Mouse (Mus musculus): Measurements from ENCODE around the gene Lysmd1. TPM values are rescaled to one million over a fixed set of nuclear protein-coding genes. Genes with fewer than 3 reads are reported as not detected.

The Lysmd1 gene
- 5.5 and 9.7 TPM in 2 replicates for polyA plus RNA-seq (2012; rRNA removed; ENCODE audit: low replicate concordance)

GRCm38 (mm10) chr3:95133680-95134101 lies at the start of gene Lysmd1, which contains the start of gene Scnm1:
Gene Lysmd1, plus strand, starts transcription at chr3:95134088.
Gene Scnm1, minus strand, starts transcription at chr3:95134011.

GRCm38 (mm10) chr3:95106338-95107117 lies 27.4 kb upstream of the Lysmd1 start, which contains the start of gene Pip5k1a:
Gene Pip5k1a, minus strand, starts transcription at chr3:95106930.

GRCm38 (mm10) chr3:95110911-95111726 lies 22.8 kb upstream of the Lysmd1 start, which contains the start of gene Vps72:
Gene Vps72, plus strand, starts transcription at chr3:95111022.

GRCm38 (mm10) chr3:95124246-95124645 lies 9.6 kb upstream of the Lysmd1 start, which contains the start of gene Tmod4:
Gene Tmod4, plus strand, starts transcription at chr3:95124476.

GRCm38 (mm10) chr3:95141952-95142616 lies 8.2 kb downstream of the Lysmd1 start, which contains the start of gene Tnfaip8l2:
Gene Tnfaip8l2, minus strand, starts transcription at chr3:95142360.

GRCm38 (mm10) chr3:95159987-95160963 lies 26.4 kb downstream of the Lysmd1 start, which contains the start of gene Sema6c:
Gene Sema6c, plus strand, starts transcription at chr3:95160457.

Other genes with a start within 250 kb of the Lysmd1 start
- 192 and 304 TPM in 2 replicates for gene Psmb4, start 247.1 kb upstream of the Lysmd1 start, polyA plus RNA-seq (2012; rRNA removed; ENCODE audit: low replicate concordance)
- gene Selenbp1, start 201.0 kb upstream of the Lysmd1 start, polyA plus RNA-seq (2012; rRNA removed; ENCODE audit: low replicate concordance), result 96.0 and 144 TPM in 2 replicates
- gene Rfx5, start 180.0 kb upstream of the Lysmd1 start, polyA plus RNA-seq (2012; rRNA removed; ENCODE audit: low replicate concordance), result 15.1 and 25.0 TPM in 2 replicates
- 39.5 and 57.8 TPM in 2 replicates for gene Pi4kb, start 159.4 kb upstream of the Lysmd1 start, polyA plus RNA-seq (2012; rRNA removed; ENCODE audit: low replicate concordance)
- gene Zfp687, start 118.6 kb upstream of the Lysmd1 start, polyA plus RNA-seq (2012; rRNA removed; ENCODE audit: low replicate concordance), result 21.6 and 25.1 TPM in 2 replicates
- 120 and 164 TPM in 2 replicates for gene Psmd4, start 91.5 kb upstream of the Lysmd1 start, polyA plus RNA-seq (2012; rRNA removed; ENCODE audit: low replicate concordance)
- gene Pip5k1a, start 27.2 kb upstream of the Lysmd1 start, polyA plus RNA-seq (2012; rRNA removed; ENCODE audit: low replicate concordance), result 16.6 and 31.0 TPM in 2 replicates
- 59.2 and 69.5 TPM in 2 replicates for gene Vps72, start 23.1 kb upstream of the Lysmd1 start, polyA plus RNA-seq (2012; rRNA removed; ENCODE audit: low replicate concordance)
- 0.29 and 95.0 TPM in 2 replicates for gene Tmod4, start 9.6 kb upstream of the Lysmd1 start, polyA plus RNA-seq (2012; rRNA removed; ENCODE audit: low replicate concordance)
- 33.2 and 59.5 TPM in 2 replicates for gene Scnm1, start 77 bp upstream of the Lysmd1 start, polyA plus RNA-seq (2012; rRNA removed; ENCODE audit: low replicate concordance)
- gene Tnfaip8l2, start 8.3 kb downstream of the Lysmd1 start, polyA plus RNA-seq (2012; rRNA removed; ENCODE audit: low replicate concordance), result 44.7 and 78.5 TPM in 2 replicates
- 36.1 and 54.1 TPM in 2 replicates for gene Sema6c, start 26.4 kb downstream of the Lysmd1 start, polyA plus RNA-seq (2012; rRNA removed; ENCODE audit: low replicate concordance)
- 10.1 and 18.0 TPM in 2 replicates for gene Gabpb2, start 83.8 kb downstream of the Lysmd1 start, polyA plus RNA-seq (2012; rRNA removed; ENCODE audit: low replicate concordance)
- gene Cdc42se1, start 94.6 kb downstream of the Lysmd1 start, polyA plus RNA-seq (2012; rRNA removed; ENCODE audit: low replicate concordance), result 75.4 and 77.4 TPM in 2 replicates
- gene Mllt11, start 98.1 kb downstream of the Lysmd1 start, polyA plus RNA-seq (2012; rRNA removed; ENCODE audit: low replicate concordance), result 15.6 and 32.3 TPM in 2 replicates
- 0.38 and 0.46 TPM in 2 replicates for gene Gm128, start 107.5 kb downstream of the Lysmd1 start, polyA plus RNA-seq (2012; rRNA removed; ENCODE audit: low replicate concordance)
- 1.2 and 2.4 TPM in 2 replicates for gene Bnipl, start 117.1 kb downstream of the Lysmd1 start, polyA plus RNA-seq (2012; rRNA removed; ENCODE audit: low replicate concordance)
- 96.5 and 107 TPM in 2 replicates for gene Mindy1, start 147.3 kb downstream of the Lysmd1 start, polyA plus RNA-seq (2012; rRNA removed; ENCODE audit: low replicate concordance)
- gene Prune1, start 148.0 kb downstream of the Lysmd1 start, polyA plus RNA-seq (2012; rRNA removed; ENCODE audit: low replicate concordance), result 14.0 and 42.8 TPM in 2 replicates
- gene Anxa9, start 173.1 kb downstream of the Lysmd1 start, polyA plus RNA-seq (2012; rRNA removed; ENCODE audit: low replicate concordance), result 3.0 and 7.5 TPM in 2 replicates
- gene Cers2, start 180.7 kb downstream of the Lysmd1 start, polyA plus RNA-seq (2012; rRNA removed; ENCODE audit: low replicate concordance), result 86.4 and 142 TPM in 2 replicates
- 10.2 and 20.4 TPM in 2 replicates for gene Setdb1, start 223.1 kb downstream of the Lysmd1 start, polyA plus RNA-seq (2012; rRNA removed; ENCODE audit: low replicate concordance)

Data from mammary gland, adult 2 months (tissue).